Mouse (Mus musculus) brain, embryonic 14.5 days (tissue): ENCODE results near the gene Sit1.

Experiments
- CTCF ChIP-seq: fragments of 200-500 bp; IDR thresholded peaks from 2 replicates; pipeline ENCODE4 v1.5.1; 2012; ENCODE audit warnings: inconsistent platforms, mild to moderate bottlenecking, moderate library complexity, borderline replicate concordance; ENCODE audit not compliant: insufficient read depth, insufficient read length; ENCODE audit errors: extremely low read depth
- POLR2A ChIP-seq: fragments of 200-500 bp; IDR thresholded peaks from 2 replicates; pipeline ENCODE4 v1.6.1; 2012; ENCODE audit warnings: mild to moderate bottlenecking, inconsistent platforms, borderline replicate concordance; ENCODE audit not compliant: poor library complexity, insufficient read depth, insufficient read length, severe bottlenecking; ENCODE audit errors: extremely low read depth

DNA sequence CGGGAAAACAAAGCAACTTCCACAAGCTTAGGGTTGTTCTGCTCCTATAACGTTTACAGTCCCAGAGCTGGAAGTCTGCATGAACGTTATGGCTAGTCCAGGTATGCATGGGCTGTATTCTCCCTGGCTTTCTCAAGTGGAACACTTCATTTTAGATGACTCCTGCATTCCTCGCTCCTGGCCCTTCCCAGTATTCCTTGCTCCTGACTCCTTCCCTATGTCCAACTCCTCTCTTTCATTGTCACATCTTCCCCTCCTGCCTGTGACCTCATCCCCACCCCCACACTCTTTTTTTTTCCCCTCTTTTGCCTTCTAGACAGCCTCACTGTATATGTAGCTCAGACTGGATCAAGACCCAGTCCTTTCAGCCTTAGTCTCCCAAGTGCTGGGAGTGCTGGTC is 30.3 kb upstream of the Sit1 start:
- no peak for TF ChIP-seq CTCF
- TF ChIP-seq POLR2A, result no peak
